Mouse (Mus musculus): ENCODE data around the gene Tdrd12.

DNA sequence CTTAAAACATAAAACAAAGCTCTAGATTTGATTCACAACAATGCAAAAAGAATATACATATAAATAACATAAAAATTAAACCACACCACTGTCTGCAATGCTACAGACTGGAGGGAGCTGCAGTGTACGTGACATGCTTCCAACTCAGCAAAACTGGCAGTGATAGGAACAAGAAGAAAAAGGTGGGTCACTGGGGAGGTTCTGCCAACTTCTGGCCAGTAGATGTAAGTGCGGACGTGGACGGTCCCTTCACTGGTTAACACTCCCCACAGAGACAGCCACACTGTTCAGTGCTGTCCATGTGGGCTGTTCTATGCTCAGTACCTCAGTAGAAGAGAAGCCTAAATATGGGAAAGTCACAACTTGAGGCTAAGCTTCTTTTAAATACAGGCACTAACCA lies 66.8 kb downstream of the Tdrd12 start:
- TF ChIP-seq CTCF (IDR thresholded peaks at IDR 0.05; ENCODE audit: low read depth, low read length) = no peak
- TF ChIP-seq GATA2 (IDR thresholded peaks at IDR 0.05; ENCODE audit: borderline replicate concordance, low read depth, low read length) = no peak
- TF ChIP-seq GATA1 (IDR thresholded peaks at IDR 0.05; ENCODE audit: borderline replicate concordance, low read length) = no peak
- no peak for TF ChIP-seq TAL1 (conservative IDR thresholded peaks at IDR 0.05; ENCODE audit: low read depth, low read length)
